Mouse (Mus musculus) testis, adult 2 months (tissue): Measurements from ENCODE around the gene Capn5.

ENCODE experiments used
- CTCF ChIP-seq: fragments of 200-500 bp; IDR thresholded peaks from 2 replicates; pipeline ENCODE4 v1.5.1; 2012; ENCODE audit warnings: low read depth, mild to moderate bottlenecking, inconsistent platforms, low read length, moderate library complexity; ENCODE audit not compliant: control insufficient read depth, insufficient read depth, insufficient replicate concordance
- POLR2A ChIP-seq: fragments of 200-500 bp; IDR thresholded peaks from 2 replicates; pipeline ENCODE4 v1.6.1; 2012; ENCODE audit warnings: low read depth, mild to moderate bottlenecking, inconsistent platforms, low read length, moderate library complexity; ENCODE audit not compliant: control insufficient read depth

- TF ChIP-seq CTCF, result no peak
- TF ChIP-seq POLR2A, result no peak
These were observed 37.5 kb downstream of the Capn5 start for GRCm38 (mm10) chr7:98140597-98140996.
